Mouse (Mus musculus) monocyte, adult 2 months (primary cell): ENCODE results near the gene Tnfrsf13c.

ENCODE experiments used
- DNase-seq, 2 experiments: peaks; one replicate each; pipeline ENCODE4 v3.0.0; 2022; ENCODE audit warnings: low spot score in 2 of 2, low read depth in 1 of 2

Gene Tnfrsf13c

GRCm38 (mm10) chr15:82184656-82185055 lies 39.5 kb downstream of the Tnfrsf13c start:
- DNase-seq = no peak

GRCm38 (mm10) chr15:82184183-82184582 lies 40.0 kb downstream of the Tnfrsf13c start:
- no peak for DNase-seq

GRCm38 (mm10) chr15:82183596-82183995 lies 40.6 kb downstream of the Tnfrsf13c start:
- no peak for DNase-seq

GRCm38 (mm10) chr15:82182311-82182710 lies 41.9 kb downstream of the Tnfrsf13c start:
- no peak for DNase-seq

- DNase-seq = no peak
Measured at GRCm38 (mm10) chr15:82181131-82181530, 43.0 kb downstream of the Tnfrsf13c start.

GRCm38 (mm10) chr15:82177743-82178290 lies 46.4 kb downstream of the Tnfrsf13c start:
- DNase-seq = no peak

GRCm38 (mm10) chr15:82175091-82175490 lies 49.1 kb downstream of the Tnfrsf13c start:
- no peak for DNase-seq

- DNase-seq = no peak
Measured at GRCm38 (mm10) chr15:82172648-82173047, 51.5 kb downstream of the Tnfrsf13c start.
